Mouse (Mus musculus) heart, postnatal 10 days (tissue): Measurements from ENCODE around the gene Gm29735. TPM values are rescaled to one million over a fixed set of nuclear protein-coding genes. Genes with fewer than 3 reads are reported as not detected.
"Not testable (repeated sequence)": the region's sequence is repeated elsewhere in the genome, so short reads cannot be mapped to it uniquely, and the experiment has no call there.

Experiments used
- DNase-seq, 2 experiments: peaks; one replicate each; pipeline ENCODE4 v3.0.0; 2021
- intact Hi-C: fragments of 180-260 bp; cut with DNase I; formaldehyde crosslinking; loops from one replicate; pipeline ENCODE4 v1.15.1; 2025
- total RNA-seq, 2 experiments: library from RNA; stranded (reverse); gene quantifications; 2 replicates each; pipeline ENCODE4 v1.2.3; 2021

Gene Gm29735
- total RNA-seq, 2 experiments from 2014 or later, result not detected

- intact Hi-C loops, result no loop called here
- DNase-seq, result peak; percentile 17 to 32
Observed at GRCm38 (mm10) chr7:142134206-142134995, 22.5 kb downstream of the Gm29735 start.

DNA sequence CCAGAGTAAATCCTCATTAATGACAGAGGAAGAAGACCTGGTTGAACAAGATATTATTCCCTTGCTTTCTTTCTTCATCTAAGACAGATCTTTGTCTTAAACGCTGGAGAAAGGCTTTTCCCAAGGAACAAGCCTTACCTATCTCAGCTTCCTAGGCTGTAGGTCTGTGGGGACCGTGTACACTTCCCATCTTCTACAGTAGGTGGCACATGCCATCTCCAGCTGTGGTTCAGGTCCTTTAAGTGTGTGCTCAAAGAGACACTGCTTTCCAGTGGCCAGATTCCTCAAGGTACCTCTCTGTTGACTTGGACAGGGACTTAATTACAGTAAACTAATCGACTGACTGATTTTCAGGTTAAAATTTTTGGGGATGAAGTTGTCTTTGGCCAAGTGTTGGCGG is 28.1 kb downstream of the Gm29735 start:
- intact Hi-C loops, result no loop called here
- no peak for DNase-seq

GRCm38 (mm10) chr7:142120629-142121028 is 36.3 kb downstream of the Gm29735 start, which contains the start of gene Gm45618:
Gm45618 (minus strand) TSS chr7:142120729.
- intact Hi-C loops, DNase-seq: not testable (repeated sequence)

DNA sequence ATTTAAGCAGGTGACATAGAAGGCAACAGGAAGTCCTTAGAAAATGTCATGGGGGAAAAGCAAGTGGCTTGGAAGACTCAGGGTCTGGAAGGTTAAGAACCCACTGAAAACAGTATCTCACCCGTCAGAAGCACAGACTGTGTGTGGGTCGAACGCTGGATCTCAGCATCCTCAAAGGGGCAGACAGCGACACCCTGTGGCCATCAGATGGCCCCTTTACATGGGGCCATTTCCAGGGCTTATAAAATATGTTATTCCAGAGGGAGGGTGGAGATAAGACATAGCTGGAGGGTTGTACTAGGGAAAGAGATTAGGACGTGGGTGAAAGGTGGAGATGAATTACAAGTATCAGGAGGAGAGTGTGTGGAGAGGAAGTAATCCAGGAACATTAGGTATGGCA is 37.3 kb downstream of the Gm29735 start:
- peak in 1 of 2 experiments; percentile 9 for DNase-seq
- intact Hi-C loops, result no loop called here

Other genes starting within 250 kb of the Gm29735 start
- 10 to 100 TPM; 47.2 to 47.7 TPM for gene Tollip, start 238.6 kb downstream of the Gm29735 start, total RNA-seq
- under 1 TPM; 0.29 to 0.50 TPM for gene Brsk2, start 207.4 kb downstream of the Gm29735 start, total RNA-seq
- 10 to 100 TPM; 39.4 to 43.2 TPM for gene Mob2, start 96.0 kb downstream of the Gm29735 start, total RNA-seq
- 10 to 100 TPM; 28.0 to 30.0 TPM for gene Dusp8, start 61.3 kb downstream of the Gm29735 start, total RNA-seq
- not detected for gene Gm45618, start 36.4 kb downstream of the Gm29735 start, total RNA-seq
- not detected for gene Gm39115, start 21.1 kb downstream of the Gm29735 start, total RNA-seq
- not detected for gene Gm45337, start 12.5 kb downstream of the Gm29735 start, total RNA-seq
- not detected for gene Gm4553, start 8.6 kb upstream of the Gm29735 start, total RNA-seq
- gene Krtap5-2, start 18.9 kb upstream of the Gm29735 start, total RNA-seq, result not detected
- gene Gm10153, start 33.3 kb upstream of the Gm29735 start, total RNA-seq, result not detected
- gene Krtap5-3, start 44.3 kb upstream of the Gm29735 start, total RNA-seq, result not detected
- not detected for gene Gm7579, start 54.7 kb upstream of the Gm29735 start, total RNA-seq
- gene Krtap5-5, start 72.9 kb upstream of the Gm29735 start, total RNA-seq, result not detected
- not detected for gene Gm40460, start 84.0 kb upstream of the Gm29735 start, total RNA-seq
- gene Gm2431, start 101.2 kb upstream of the Gm29735 start, total RNA-seq, result not detected
- gene Gm4559, start 117.2 kb upstream of the Gm29735 start, total RNA-seq, result not detected
- gene Krtap5-1, start 140.0 kb upstream of the Gm29735 start, total RNA-seq, result not detected
- not detected for gene Krtap5-4, start 146.4 kb upstream of the Gm29735 start, total RNA-seq
- 1 to 10 TPM; 1.0 to 1.1 TPM for gene Ifitm10, start 216.6 kb upstream of the Gm29735 start, total RNA-seq
- gene Gm49369, start 225.6 kb upstream of the Gm29735 start, total RNA-seq, result 1 to 10 TPM; 1.7 to 5.1 TPM
- 100 to 1,000 TPM; 501 to 525 TPM for gene Ctsd, start 230.9 kb upstream of the Gm29735 start, total RNA-seq